In the genomic region with DNA sequence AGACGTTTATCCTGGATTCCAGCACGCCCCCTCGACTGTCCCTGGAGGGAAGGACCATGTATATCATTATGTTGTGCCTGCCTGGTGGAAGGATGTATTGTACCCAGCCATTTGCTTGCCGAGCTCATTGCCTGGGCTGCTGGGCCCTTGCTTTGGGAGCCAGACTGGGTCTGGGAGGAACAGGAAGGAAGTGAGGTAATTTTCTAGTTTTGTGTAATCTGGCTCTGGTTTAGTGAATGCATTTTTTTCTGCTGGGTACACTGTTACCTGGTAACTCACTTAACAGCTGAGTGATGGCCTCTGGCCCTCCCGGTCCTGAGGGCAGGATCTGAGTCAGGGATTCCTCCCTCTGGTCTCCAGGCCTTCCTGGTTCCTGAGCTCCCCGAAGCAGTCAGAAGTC, we compare ENCODE assay signal across 9 mouse cellular contexts. TPM values are rescaled to one million over a fixed set of nuclear protein-coding genes. Genes with fewer than 3 reads are reported as not detected.
DNase-seq lines count a peak whose midpoint lies in the region; ATAC-seq lines count a peak whose summit lies in the region.
"Had no signal": no experiment of that assay in that cellular context is flagged by ENCODE, and none has a peak within 500 bp of the region (broad histone marks: within the 10 kb centered on the region; RNA-seq: fewer than 3 reads in every experiment).

No protein-coding gene starts in this region.

- H3K9ac ChIP-seq in midbrain, embryonic 16.5 days (ENCODE audit: low read depth, low read length): no peak overlapping the region
- H3K9ac ChIP-seq in embryonic facial prominence, embryonic 11.5 days (replicated peaks; ENCODE audit: low read length): no peak overlapping the region
- H3K9ac ChIP-seq in hindbrain, embryonic 14.5 days: no peak overlapping the region
- H3K9ac ChIP-seq in neural tube, embryonic 12.5 days: no peak overlapping the region

- peaks cover 21% of the 10 kb centered on the region for H3K4me1 ChIP-seq in midbrain, embryonic 10.5 days
- peaks cover 12% of the 10 kb centered on the region; the same call in 1 of the 2 replicates for H3K4me1 ChIP-seq in midbrain, embryonic 16.5 days (ENCODE audit: control insufficient read depth, insufficient read depth, low read length)
- H3K4me1 ChIP-seq in embryonic facial prominence, embryonic 11.5 days (ENCODE audit: control insufficient read depth, insufficient read depth, low read length): no peaks in the 10 kb centered on the region
- peaks cover 17% of the 10 kb centered on the region for H3K4me1 ChIP-seq in hindbrain, embryonic 14.5 days (replicated peaks; ENCODE audit: control insufficient read depth, insufficient read depth, low read length)
- H3K4me1 ChIP-seq in neural tube, embryonic 12.5 days: peaks cover 15% of the 10 kb centered on the region

- WGBS in midbrain, embryonic 10.5 days: 28% methylated on average over 6 of the region's 6 CpGs
- 31% methylated on average over 6 of the region's 6 CpGs for WGBS in midbrain, embryonic 16.5 days
- 21% methylated on average over 6 of the region's 6 CpGs for WGBS in embryonic facial prominence, embryonic 11.5 days
- 23% methylated on average over 6 of the region's 6 CpGs for WGBS in hindbrain, embryonic 14.5 days
- WGBS in neural tube, embryonic 12.5 days: 23% methylated on average over 6 of the region's 6 CpGs

- no peak; the same call in 1 of the 2 replicates for ATAC-seq in midbrain, embryonic 16.5 days
- peak; percentile 64 for ATAC-seq in embryonic facial prominence, embryonic 11.5 days (replicated peaks; ENCODE audit: insufficient number of reproducible peaks, low FRiP score, low TSS enrichment, low read depth)
- ATAC-seq in hindbrain, embryonic 14.5 days (ENCODE audit: low FRiP score): no peak
- peak; percentile 54 for ATAC-seq in neural tube, embryonic 12.5 days (ENCODE audit: low FRiP score, low read depth)
- no peak for ATAC-seq in megakaryocyte-erythroid progenitor cell, adult 5-6 weeks (replicated peaks; ENCODE audit: low FRiP score, low TSS enrichment, poor library complexity, severe bottlenecking)

- H3K36me3 ChIP-seq in midbrain, embryonic 10.5 days: no peaks in the 10 kb centered on the region
- H3K36me3 ChIP-seq in midbrain, embryonic 16.5 days (ENCODE audit: control insufficient read depth, insufficient read depth, low read length): no peaks in the 10 kb centered on the region
- H3K36me3 ChIP-seq in embryonic facial prominence, embryonic 11.5 days (replicated peaks; ENCODE audit: control insufficient read depth, insufficient read depth, low read depth, low read length): no peaks in the 10 kb centered on the region
- no peaks in the 10 kb centered on the region for H3K36me3 ChIP-seq in hindbrain, embryonic 14.5 days (replicated peaks; ENCODE audit: control insufficient read depth, insufficient read depth)
- H3K36me3 ChIP-seq in neural tube, embryonic 12.5 days: no peaks in the 10 kb centered on the region

- no peaks in the 10 kb centered on the region for H3K27me3 ChIP-seq in midbrain, embryonic 10.5 days (ENCODE audit: low read depth, poor library complexity, severe bottlenecking)
- H3K27me3 ChIP-seq in midbrain, embryonic 16.5 days (ENCODE audit: control insufficient read depth, insufficient read depth, low read depth, low read length): no peaks in the 10 kb centered on the region
- no peaks in the 10 kb centered on the region for H3K27me3 ChIP-seq in embryonic facial prominence, embryonic 11.5 days (ENCODE audit: control insufficient read depth, insufficient read depth, low read length)
- H3K27me3 ChIP-seq in hindbrain, embryonic 14.5 days (ENCODE audit: control insufficient read depth, insufficient read depth, low read length): no peaks in the 10 kb centered on the region
- H3K27me3 ChIP-seq in neural tube, embryonic 12.5 days (replicated peaks): no peaks in the 10 kb centered on the region
- H3K27me3 ChIP-seq: megakaryocyte, embryonic 14.5 days had no signal

- H3K9me3 ChIP-seq in midbrain, embryonic 10.5 days (replicated peaks): no peaks in the 10 kb centered on the region
- H3K9me3 ChIP-seq in midbrain, embryonic 16.5 days (replicated peaks; ENCODE audit: control insufficient read depth, low read length, poor library complexity, severe bottlenecking): no peaks in the 10 kb centered on the region
- no peaks in the 10 kb centered on the region for H3K9me3 ChIP-seq in embryonic facial prominence, embryonic 11.5 days (replicated peaks; ENCODE audit: control insufficient read depth, low read length)
- no peaks in the 10 kb centered on the region for H3K9me3 ChIP-seq in hindbrain, embryonic 14.5 days (ENCODE audit: control insufficient read depth, low read length)
- no peaks in the 10 kb centered on the region for H3K9me3 ChIP-seq in neural tube, embryonic 12.5 days
- H3K9me3 ChIP-seq: megakaryocyte, embryonic 14.5 days had no signal

- DNase-seq in midbrain, embryonic 10.5 days (ENCODE audit: low spot score): peak; percentile 14
- peak; percentile 56 for DNase-seq in embryonic facial prominence, embryonic 11.5 days (ENCODE audit: low spot score)
- no peak for DNase-seq in hindbrain, embryonic 14.5 days (ENCODE audit: low spot score)
- no peak for DNase-seq in testis, postnatal 10 days (ENCODE audit: low spot score)
- no peak for DNase-seq in c-Kit-positive CD71-positive TER-119-positive erythroid progenitor cells, embryonic 14.5 days (ENCODE audit: low spot score)

- no peak overlapping the region for H3K4me2 ChIP-seq in midbrain, embryonic 16.5 days (ENCODE audit: low read length)
- H3K4me2 ChIP-seq in embryonic facial prominence, embryonic 11.5 days (ENCODE audit: low read depth, low read length): no peak overlapping the region
- no peak overlapping the region for H3K4me2 ChIP-seq in hindbrain, embryonic 14.5 days (replicated peaks)
- H3K4me2 ChIP-seq in neural tube, embryonic 12.5 days (replicated peaks): no peak overlapping the region

- H3K4me3 ChIP-seq in midbrain, embryonic 10.5 days: no peak overlapping the region
- H3K4me3 ChIP-seq in midbrain, embryonic 16.5 days (ENCODE audit: low read depth, low read length): no peak overlapping the region
- no peak overlapping the region for H3K4me3 ChIP-seq in embryonic facial prominence, embryonic 11.5 days (ENCODE audit: low read depth, low read length)
- no peak overlapping the region for H3K4me3 ChIP-seq in hindbrain, embryonic 14.5 days (replicated peaks; ENCODE audit: low read length)
- H3K4me3 ChIP-seq in neural tube, embryonic 12.5 days: no peak overlapping the region
- H3K4me3 ChIP-seq: megakaryocyte, embryonic 14.5 days had no signal

- peak overlapping the region; percentile 18; the same call in 1 of the 2 replicates for H3K27ac ChIP-seq in midbrain, embryonic 10.5 days (replicated peaks)
- no peak overlapping the region for H3K27ac ChIP-seq in midbrain, embryonic 16.5 days (ENCODE audit: low read length)
- no peak overlapping the region for H3K27ac ChIP-seq in embryonic facial prominence, embryonic 11.5 days (replicated peaks; ENCODE audit: low read depth, low read length)
- peak overlapping the region; percentile 8; the same call in 1 of the 2 replicates for H3K27ac ChIP-seq in hindbrain, embryonic 14.5 days
- H3K27ac ChIP-seq in neural tube, embryonic 12.5 days: no peak overlapping the region

RNA-seq across cellular contexts. Expression of a gene that starts 35.1 kb away (rescaled TPM):
- 4.0 and 6.1 TPM in 2 replicates for polyA plus RNA-seq in midbrain, embryonic 10.5 days (2016; fragmentation: Nextera tagmentation; extraction: Ambion mirVana)
- 16.0 and 16.3 TPM in 2 replicates for polyA plus RNA-seq in midbrain, embryonic 16.5 days (2015; fragmentation: Nextera tagmentation; extraction: Ambion mirVana)
- polyA plus RNA-seq in embryonic facial prominence, embryonic 11.5 days (2014; fragmentation: Nextera tagmentation; extraction: Ambion mirVana): 5.9 and 6.1 TPM in 2 replicates
- polyA plus RNA-seq in hindbrain, embryonic 14.5 days (2014; fragmentation: Nextera tagmentation; extraction: Ambion mirVana): 15.9 and 16.3 TPM in 2 replicates
- 9.6 and 10.9 TPM in 2 replicates for polyA plus RNA-seq in neural tube, embryonic 12.5 days (2016; fragmentation: Nextera tagmentation; extraction: Ambion mirVana)
- 18.9 and 23.8 TPM in 2 replicates for total RNA-seq in megakaryocyte-erythroid progenitor cell, adult 5-6 weeks (2014; fragmentation: Nextera tagmentation)
- total RNA-seq in megakaryocyte-erythroid progenitor cell, adult 5-6 weeks (2017): 16.0 and 17.2 TPM in 2 replicates

Comparison
In these comparisons a context has a peak if more than half of its experiments do, and no peak if none do; other contexts are left out.
1. H3K27ac ChIP-seq: peak in midbrain, embryonic 10.5 days (single experiment) and hindbrain, embryonic 14.5 days (single experiment); none in midbrain, embryonic 16.5 days (single experiment), embryonic facial prominence, embryonic 11.5 days (single experiment) and neural tube, embryonic 12.5 days (single experiment).
2. DNase-seq: peak in midbrain, embryonic 10.5 days (single experiment) and embryonic facial prominence, embryonic 11.5 days (single experiment); none in hindbrain, embryonic 14.5 days (single experiment), testis, postnatal 10 days (single experiment) and c-Kit-positive CD71-positive TER-119-positive erythroid progenitor cells, embryonic 14.5 days (single experiment).
3. ATAC-seq: peak in embryonic facial prominence, embryonic 11.5 days (single experiment) and neural tube, embryonic 12.5 days (single experiment); none in midbrain, embryonic 16.5 days (single experiment), hindbrain, embryonic 14.5 days (single experiment) and megakaryocyte-erythroid progenitor cell, adult 5-6 weeks (single experiment).